Comparison of ENCODE assay signal across 9 mouse cellular contexts in genomic region chr4:102480830-102481484, GRCm38 (mm10).
DNase-seq lines count a peak whose midpoint lies in the region; ATAC-seq and TF ChIP-seq lines count a peak whose summit lies in the region.
"Had no signal": no experiment of that assay in that cellular context is flagged by ENCODE, and none has a peak within 500 bp of the region (broad histone marks: within the 10 kb centered on the region; RNA-seq: fewer than 3 reads in every experiment).

No protein-coding gene starts in this region.

- no peak overlapping the region for H3K27ac ChIP-seq in heart, adult 2 months
- H3K27ac ChIP-seq in midbrain, postnatal 0 days (ENCODE audit: low read depth, low read length): no peak overlapping the region
- H3K27ac ChIP-seq: embryonic facial prominence, embryonic 13.5 days had no signal

- no peaks in the 10 kb centered on the region for H3K27me3 ChIP-seq in heart, adult 2 months (ENCODE audit: control insufficient read depth, insufficient read depth, low read length)
- no peaks in the 10 kb centered on the region for H3K27me3 ChIP-seq in midbrain, postnatal 0 days (ENCODE audit: insufficient read depth, low read length)
- H3K27me3 ChIP-seq: embryonic facial prominence, embryonic 13.5 days had no signal

- 79% methylated on average over 6 of the region's 6 CpGs for WGBS in heart, adult 2 months
- 51% methylated on average over 6 of the region's 6 CpGs for WGBS in midbrain, postnatal 0 days

- peak; percentile 70 for TF ChIP-seq CTCF in heart, adult 2 months (IDR thresholded peaks at IDR 0.05)
- TF ChIP-seq CTCF in midbrain, postnatal 0 days (IDR thresholded peaks at IDR 0.05): peak; percentile 94

- peak; percentile 69 for ATAC-seq in midbrain, postnatal 0 days (ENCODE audit: low FRiP score)
- ATAC-seq in megakaryocyte-erythroid progenitor cell, adult 5-6 weeks (replicated peaks; ENCODE audit: low FRiP score, low TSS enrichment, poor library complexity, severe bottlenecking): no peak
- no peak for ATAC-seq in monocyte, adult 5-6 weeks (replicated peaks; ENCODE audit: insufficient number of reproducible peaks, low FRiP score, low TSS enrichment, poor library complexity, severe bottlenecking)

- no peak for DNase-seq in heart, adult 2 months
- no peak for DNase-seq in heart, postnatal 36 days
- DNase-seq in MN1 (ENCODE audit: low spot score): peak; percentile 39
- peak; percentile 56 for DNase-seq in embryo, embryonic 11 days
- peak; percentile 46 for DNase-seq in kidney, postnatal 14 days
- peak; percentile 84 for DNase-seq in midbrain, postnatal 0 days (ENCODE audit: low spot score)

- no peak overlapping the region for H3K9ac ChIP-seq in heart, adult 2 months (ENCODE audit: low read depth, low read length)
- H3K9ac ChIP-seq in midbrain, postnatal 0 days (replicated peaks; ENCODE audit: low read length, poor library complexity, severe bottlenecking): no peak overlapping the region
- H3K9ac ChIP-seq: embryonic facial prominence, embryonic 13.5 days had no signal

- TF ChIP-seq POLR2A in heart, adult 2 months (IDR thresholded peaks at IDR 0.05; ENCODE audit: insufficient read depth, low read depth, low read length): no peak

- peak; percentile 71 for TF ChIP-seq EP300 in heart, adult 2 months (IDR thresholded peaks at IDR 0.05; ENCODE audit: insufficient read depth, low read depth, low read length)

- no peaks in the 10 kb centered on the region for H3K79me2 ChIP-seq in heart, adult 2 months (replicated peaks; ENCODE audit: control insufficient read depth, insufficient read depth, low read length)

- intact Hi-C loops in heart, adult 2 months (cut with DNase I): loop anchor here (2.0 to 5.0 kb wide), 2 partner anchors 34 to 252 kb away; no protein-coding TSS in a partner anchor
- intact Hi-C loops in heart, postnatal 36 days (cut with DNase I): loop anchor here (1.0 to 5.0 kb wide), 2 partner anchors 34 to 252 kb away; no protein-coding TSS in a partner anchor

- H3K9me3 ChIP-seq in midbrain, postnatal 0 days (ENCODE audit: low read length): no peaks in the 10 kb centered on the region
- H3K9me3 ChIP-seq: embryonic facial prominence, embryonic 13.5 days had no signal

- H3K36me3 ChIP-seq in heart, adult 2 months (ENCODE audit: control insufficient read depth, insufficient read depth, low read length): no peaks in the 10 kb centered on the region
- no peaks in the 10 kb centered on the region for H3K36me3 ChIP-seq in midbrain, postnatal 0 days (ENCODE audit: insufficient read depth, low read length)
- H3K36me3 ChIP-seq: embryonic facial prominence, embryonic 13.5 days had no signal

- H3K4me3 ChIP-seq in heart, adult 2 months: no peak overlapping the region
- no peak overlapping the region for H3K4me3 ChIP-seq in midbrain, postnatal 0 days (ENCODE audit: low read depth, low read length)
- H3K4me3 ChIP-seq: embryonic facial prominence, embryonic 13.5 days had no signal

- no peak overlapping the region for H3K4me2 ChIP-seq in midbrain, postnatal 0 days (ENCODE audit: low read depth, low read length, poor library complexity, severe bottlenecking)
- H3K4me2 ChIP-seq: embryonic facial prominence, embryonic 13.5 days had no signal

- H3K4me1 ChIP-seq in heart, adult 2 months (ENCODE audit: control insufficient read depth, insufficient read depth, low read length): no peaks in the 10 kb centered on the region
- no peaks in the 10 kb centered on the region for H3K4me1 ChIP-seq in midbrain, postnatal 0 days (ENCODE audit: insufficient read depth, low read length)

Comparison
In these comparisons a context has a peak if more than half of its experiments do, and no peak if none do; other contexts are left out.
1. DNase-seq: peak in MN1 (single experiment), embryo, embryonic 11 days (single experiment), kidney, postnatal 14 days (single experiment) and midbrain, postnatal 0 days (single experiment); none in heart, adult 2 months (0 of 2) and heart, postnatal 36 days (0 of 2).